Mouse (Mus musculus) ES-Bruce4 (cell line): Measurements from ENCODE around the gene Lrrc73. TPM values are rescaled to one million over a fixed set of nuclear protein-coding genes. Genes with fewer than 3 reads are reported as not detected.

Source experiments
- H3K27ac ChIP-seq: 2 replicates; pipeline ENCODE4 v1.5.1; 2012; ENCODE audit warnings: low read length, inconsistent platforms; ENCODE audit not compliant: insufficient read depth
- H3K27me3 ChIP-seq: 2 replicates; pipeline ENCODE4 v1.6.1; 2012; ENCODE audit warnings: mild to moderate bottlenecking, low read length, inconsistent platforms; ENCODE audit not compliant: control insufficient read depth, poor library complexity, insufficient read depth, severe bottlenecking
- H3K36me3 ChIP-seq: 2 replicates; pipeline ENCODE4 v1.6.1; 2012; ENCODE audit warnings: inconsistent platforms, mild to moderate bottlenecking, low read length, moderate library complexity; ENCODE audit not compliant: control insufficient read depth, poor library complexity, insufficient read depth, severe bottlenecking
- H3K4me1 ChIP-seq: one replicate; pipeline ENCODE4 v1.8.1; 2011; ENCODE audit warnings: low read length; ENCODE audit not compliant: control insufficient read depth, insufficient read depth
- H3K4me3 ChIP-seq: 2 replicates; pipeline ENCODE4 v1.5.1; 2011; ENCODE audit warnings: low read depth, mild to moderate bottlenecking, low read length
- H3K9ac ChIP-seq: 2 replicates; pipeline ENCODE4 v1.6.1; 2012; ENCODE audit warnings: low read depth, mild to moderate bottlenecking, inconsistent platforms; ENCODE audit not compliant: poor library complexity, severe bottlenecking
- H3K9me3 ChIP-seq: replicated peaks from 2 replicates; pipeline ENCODE4 v1.6.1; 2012; ENCODE audit warnings: mild to moderate bottlenecking, low read length, inconsistent platforms; ENCODE audit not compliant: control insufficient read depth, poor library complexity, insufficient read depth, severe bottlenecking
- CTCF ChIP-seq: IDR thresholded peaks from one replicate; pipeline ENCODE4 v1.8.1; 2011; ENCODE audit warnings: low read depth, low read length
- EP300 ChIP-seq: IDR thresholded peaks from 2 replicates; pipeline ENCODE4 v1.6.1; 2011; ENCODE audit warnings: low read depth, low read length; ENCODE audit not compliant: insufficient read depth
- POLR2A ChIP-seq: IDR thresholded peaks from one replicate; pipeline ENCODE4 v1.8.1; 2011; ENCODE audit warnings: low read length; ENCODE audit not compliant: insufficient read depth
- polyA plus RNA-seq: library from polyadenylated mRNA; stranded (reverse); fragments of >200 nt; gene quantifications from 2 replicates; pipeline ENCODE4 v1.2.4, GENCODE M21; 2011; ENCODE audit warnings: low read depth; ENCODE audit not compliant: missing spikeins, insufficient read depth, insufficient read length

The Lrrc73 gene
- polyA plus RNA-seq, 1 experiment = 0.57 TPM

GRCm38 (mm10) chr17:46298220-46298913, 45.0 kb downstream of the Lrrc73 start:
- Histone ChIP-seq H3K4me1 (no peaks in the 10 kb centered on the region), H3K27ac (no peak overlapping the region), H3K9me3 (no peaks in the 10 kb centered on the region), H3K4me3 (peak overlapping the region; percentile 59), H3K36me3 (no peaks in the 10 kb centered on the region), H3K9ac (peak overlapping the region; percentile 70), H3K27me3 (peaks cover 12% of the 10 kb centered on the region)
- TF ChIP-seq CTCF = peak; percentile 87
- no peak for TF ChIP-seq POLR2A
- 0 out of 2 replicates have a peak, but pooled peaks have one; percentile 13 for TF ChIP-seq EP300

- Histone ChIP-seq H3K27ac (no peak overlapping the region), H3K4me3 (no peak overlapping the region), H3K9ac (no peak overlapping the region), H3K36me3 (no peaks in the 10 kb centered on the region), H3K9me3 (no peaks in the 10 kb centered on the region), H3K4me1 (no peaks in the 10 kb centered on the region), H3K27me3 (peaks cover 12% of the 10 kb centered on the region)
- TF ChIP-seq POLR2A (no peak), EP300 (no peak), CTCF (no peak)
Observed at GRCm38 (mm10) chr17:46301892-46302291, 48.6 kb downstream of the Lrrc73 start.

DNA sequence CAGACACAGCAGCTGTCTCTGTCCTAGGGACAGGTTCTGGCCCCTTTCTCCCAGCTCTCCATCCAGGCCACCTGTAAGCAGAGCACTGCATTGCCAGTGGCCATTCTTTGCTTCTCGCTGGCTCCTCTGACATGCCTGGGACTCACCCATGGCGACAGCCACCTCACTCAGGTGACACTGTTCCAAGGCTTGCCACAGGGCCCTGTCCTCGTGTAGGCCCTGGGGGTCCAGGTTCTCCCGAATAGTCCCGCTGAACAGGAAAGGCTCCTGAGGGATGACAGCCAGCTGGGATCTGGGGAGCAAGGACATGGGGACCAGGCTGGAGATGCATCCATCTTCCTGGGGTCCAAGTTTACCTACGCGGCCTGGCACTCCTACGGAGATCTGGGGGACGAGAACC, 50.9 kb downstream of the Lrrc73 start:
- H3K27me3 ChIP-seq = no peaks in the 10 kb centered on the region
- no peak overlapping the region for H3K27ac ChIP-seq
- H3K9ac ChIP-seq = no peak overlapping the region
- no peaks in the 10 kb centered on the region for H3K9me3 ChIP-seq
- H3K4me3 ChIP-seq = no peak overlapping the region
- H3K36me3 ChIP-seq = no peaks in the 10 kb centered on the region
- H3K4me1 ChIP-seq = no peaks in the 10 kb centered on the region
- TF ChIP-seq POLR2A (no peak), CTCF (no peak), EP300 (no peak)

Other genes starting within 250 kb of the Lrrc73 start
- 76.2 and 86.3 TPM in 2 replicates for gene Vegfa, start 221.2 kb upstream of the Lrrc73 start, polyA plus RNA-seq
- 71.7 and 78.5 TPM in 2 replicates for gene Mrps18a, start 142.5 kb upstream of the Lrrc73 start, polyA plus RNA-seq
- gene Rsph9, start 109.3 kb upstream of the Lrrc73 start, polyA plus RNA-seq = 1.0 and 1.5 TPM in 2 replicates
- gene Mad2l1bp, start 100.0 kb upstream of the Lrrc73 start, polyA plus RNA-seq = 10.3 and 14.8 TPM in 2 replicates
- gene Gtpbp2, start 92.5 kb upstream of the Lrrc73 start, polyA plus RNA-seq = 23.5 and 25.8 TPM in 2 replicates
- 28.1 and 30.1 TPM in 2 replicates for gene Polh, start 50.9 kb upstream of the Lrrc73 start, polyA plus RNA-seq
- gene Xpo5, start 50.7 kb upstream of the Lrrc73 start, polyA plus RNA-seq = 77.8 and 79.1 TPM in 2 replicates
- 106 and 133 TPM in 2 replicates for gene Polr1c, start 5.5 kb upstream of the Lrrc73 start, polyA plus RNA-seq
- 57.0 and 64.0 TPM in 2 replicates for gene Yipf3, start 5.5 kb upstream of the Lrrc73 start, polyA plus RNA-seq
- 71.5 and 75.2 TPM in 2 replicates for gene Tjap1, start 29.5 kb downstream of the Lrrc73 start, polyA plus RNA-seq
- gene Dlk2, start 43.9 kb downstream of the Lrrc73 start, polyA plus RNA-seq = 0.91 and 1.3 TPM in 2 replicates
- gene Abcc10, start 74.8 kb downstream of the Lrrc73 start, polyA plus RNA-seq = 3.9 and 4.4 TPM in 2 replicates
- gene Zfp318, start 130.2 kb downstream of the Lrrc73 start, polyA plus RNA-seq = 55.0 and 62.7 TPM in 2 replicates
- gene Crip3, start 175.4 kb downstream of the Lrrc73 start, polyA plus RNA-seq = 1.3 TPM in 1 of 2 replicates, not detected in the other
- gene Slc22a7, start 184.9 kb downstream of the Lrrc73 start, polyA plus RNA-seq = 6.0 and 6.1 TPM in 2 replicates
- gene Ttbk1, start 234.1 kb downstream of the Lrrc73 start, polyA plus RNA-seq = 0.90 and 1.3 TPM in 2 replicates
- 21.8 and 24.1 TPM in 2 replicates for gene Dnph1, start 243.2 kb downstream of the Lrrc73 start, polyA plus RNA-seq